Mouse (Mus musculus): ENCODE results near the gene Zfp263. TPM values are rescaled to one million over a fixed set of nuclear protein-coding genes. Genes with fewer than 3 reads are reported as not detected.

The Zfp263 gene
- polyA plus RNA-seq, 1 experiment from 2014 or later = 43.8 TPM

Other genes with a start within 250 kb of the Zfp263 start
- not detected in 2 replicates for gene Olfr161, start 153.1 kb upstream of the Zfp263 start, polyA plus RNA-seq (2015; fragmentation: Nextera tagmentation; extraction: Ambion mirVana)
- 0.06 TPM in 1 of 2 replicates, not detected in the other for gene Mefv, start 26.0 kb upstream of the Zfp263 start, polyA plus RNA-seq (2015; fragmentation: Nextera tagmentation; extraction: Ambion mirVana)
- gene Olfr15, start 86.8 kb downstream of the Zfp263 start, polyA plus RNA-seq (2015; fragmentation: Nextera tagmentation; extraction: Ambion mirVana) = not detected in 2 replicates
- 1.2 and 1.3 TPM in 2 replicates for gene Zfp174, start 103.2 kb downstream of the Zfp263 start, polyA plus RNA-seq (2015; fragmentation: Nextera tagmentation; extraction: Ambion mirVana)
- gene Naa60, start 128.3 kb downstream of the Zfp263 start, polyA plus RNA-seq (2015; fragmentation: Nextera tagmentation; extraction: Ambion mirVana) = 50.7 and 57.6 TPM in 2 replicates
- 5.7 and 6.7 TPM in 2 replicates for gene Zfp597, start 140.5 kb downstream of the Zfp263 start, polyA plus RNA-seq (2015; fragmentation: Nextera tagmentation; extraction: Ambion mirVana)
- gene Gm20695, start 140.6 kb downstream of the Zfp263 start, polyA plus RNA-seq (2015; fragmentation: Nextera tagmentation; extraction: Ambion mirVana) = 1.1 and 1.3 TPM in 2 replicates
- gene 1700037C18Rik, start 164.6 kb downstream of the Zfp263 start, polyA plus RNA-seq (2015; fragmentation: Nextera tagmentation; extraction: Ambion mirVana) = 7.9 and 10.9 TPM in 2 replicates
- 24.5 and 26.5 TPM in 2 replicates for gene Cluap1, start 164.7 kb downstream of the Zfp263 start, polyA plus RNA-seq (2015; fragmentation: Nextera tagmentation; extraction: Ambion mirVana)
- 2.7 and 2.9 TPM in 2 replicates for gene Nlrc3, start 232.5 kb downstream of the Zfp263 start, polyA plus RNA-seq (2015; fragmentation: Nextera tagmentation; extraction: Ambion mirVana)

Measured in kidney, embryonic 16.5 days (tissue).